Mouse (Mus musculus): ENCODE results near the gene Gm7980.
"Not testable (repeated sequence)": the region's sequence is repeated elsewhere in the genome, so short reads cannot be mapped to it uniquely, and the experiment has no call there.

The Gm7980 gene

DNA sequence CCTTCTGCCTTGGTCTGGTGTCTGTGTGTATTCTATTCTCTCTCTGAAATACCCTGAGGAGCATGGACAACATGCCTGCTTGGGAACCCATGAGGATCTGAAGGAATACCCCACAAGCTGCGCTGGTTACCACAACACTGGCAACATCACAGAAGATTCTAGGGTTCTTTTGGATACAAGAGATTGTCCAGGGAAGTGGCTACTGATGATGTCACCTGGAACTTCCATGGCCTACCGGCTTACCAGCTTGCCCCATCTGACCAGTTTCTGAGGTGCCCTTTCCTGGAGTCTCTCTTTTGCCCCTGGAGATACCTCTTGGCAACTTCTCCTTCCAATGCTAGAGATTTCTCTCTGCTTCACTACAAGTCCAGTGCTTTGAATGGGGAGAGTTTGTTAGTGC lies at the start of gene Gm7980:
Gm7980 (minus strand) TSS at position 101 of the 400 bp plus-strand sequence.
- not testable (repeated sequence) for DNase-seq (ENCODE audit: low read depth)

DNA sequence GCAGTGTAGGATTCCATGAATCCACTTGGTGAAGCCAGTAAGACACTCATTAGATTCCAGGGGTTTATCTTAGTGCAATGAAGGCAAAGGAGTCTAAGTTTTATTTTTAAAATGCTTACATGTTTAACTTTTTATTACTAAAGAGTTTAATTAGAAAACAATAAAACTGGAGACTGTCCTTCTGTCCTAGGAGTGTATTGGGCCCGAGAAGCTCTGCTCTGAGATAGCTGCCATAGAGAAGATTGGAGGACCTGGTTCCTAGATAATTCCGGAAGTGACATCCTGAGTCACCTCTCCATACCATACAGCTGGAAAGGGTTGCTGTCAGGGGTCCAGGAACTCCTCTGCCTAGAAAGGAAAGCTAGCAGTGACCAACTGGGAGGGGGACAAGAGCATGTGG lies 36.6 kb upstream of the Gm7980 start, which contains the start of gene 1700024B05Rik:
1700024B05Rik (plus strand) TSS at position 301 of the 400 bp plus-strand sequence.
- DNase-seq (ENCODE audit: low read depth) = not testable (repeated sequence)

DNA sequence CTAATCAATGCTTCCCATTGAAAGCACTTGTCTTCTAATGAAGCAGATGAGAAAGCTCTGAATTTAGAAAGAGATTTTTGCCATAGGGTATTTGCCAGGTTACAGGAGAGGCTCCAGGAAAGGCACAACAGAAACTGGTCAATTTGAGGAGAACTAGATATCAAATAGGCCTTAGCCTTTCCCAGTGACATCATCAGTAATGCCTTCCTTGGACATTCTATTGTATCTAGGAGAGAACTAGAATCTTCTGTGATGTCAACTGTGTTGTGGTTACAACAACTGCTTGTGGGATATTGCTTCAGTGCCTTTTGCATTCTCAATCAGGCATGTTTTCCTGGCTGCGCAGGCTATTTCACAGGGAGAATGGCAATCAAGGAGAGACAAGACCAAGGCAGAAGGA lies 17.6 kb upstream of the Gm7980 start, which contains the start of gene 1700049E17Rik1:
1700049E17Rik1 (plus strand) TSS at position 301 of the 400 bp plus-strand sequence.
- not testable (repeated sequence) for DNase-seq (ENCODE audit: low read depth)

Measured in NIH3T3 (cell line).